Mouse (Mus musculus) heart, adult 2 months (tissue): ENCODE results near the gene Cfap97d2. TPM values are rescaled to one million over a fixed set of nuclear protein-coding genes. Genes with fewer than 3 reads are reported as not detected.

Source experiments
- DNase-seq, 2 experiments: peaks; one replicate each; pipeline ENCODE4 v3.0.0; 2021
- H3K27ac ChIP-seq: fragments of 200-600 bp; 2 replicates; pipeline ENCODE4 v1.8.1; 2022
- H3K27me3 ChIP-seq: fragments of 200-500 bp; 2 replicates; pipeline ENCODE4 v1.6.1; 2012; ENCODE audit warnings: mild to moderate bottlenecking, low read length, inconsistent platforms, mixed read lengths; ENCODE audit not compliant: control insufficient read depth, insufficient read depth
- H3K36me3 ChIP-seq: fragments of 200-500 bp; 2 replicates; pipeline ENCODE4 v1.6.1; 2012; ENCODE audit warnings: low read length, inconsistent platforms; ENCODE audit not compliant: control insufficient read depth, insufficient read depth
- H3K4me1 ChIP-seq: fragments of 200-500 bp; 2 replicates; pipeline ENCODE4 v1.6.1; 2011; ENCODE audit warnings: low read length; ENCODE audit not compliant: control insufficient read depth, insufficient read depth
- H3K4me3 ChIP-seq: fragments of 200-600 bp; 2 replicates; pipeline ENCODE4 v1.8.1; 2022
- H3K79me2 ChIP-seq: fragments of 200-500 bp; replicated peaks from 2 replicates; pipeline ENCODE4 v1.6.1; 2012; ENCODE audit warnings: mild to moderate bottlenecking, inconsistent platforms, low read length, moderate library complexity, mixed read lengths; ENCODE audit not compliant: control insufficient read depth, insufficient read depth
- H3K9ac ChIP-seq: fragments of 200-500 bp; 2 replicates; pipeline ENCODE4 v1.6.1; 2012; ENCODE audit warnings: low read depth, mild to moderate bottlenecking, control low read depth, inconsistent platforms, low read length, mixed read lengths
- CTCF ChIP-seq: fragments of 200-600 bp; IDR thresholded peaks from 2 replicates; pipeline ENCODE4 v1.8.1; 2022; ENCODE audit warnings: antibody characterized with exemption, mild to moderate bottlenecking, moderate library complexity
- EP300 ChIP-seq: fragments of 200-500 bp; IDR thresholded peaks from 2 replicates; pipeline ENCODE4 v1.6.1; 2011; ENCODE audit warnings: low read depth, low read length, control low read depth; ENCODE audit not compliant: insufficient read depth
- POLR2A ChIP-seq: fragments of 200-500 bp; IDR thresholded peaks from 2 replicates; pipeline ENCODE4 v1.6.1; 2011; ENCODE audit warnings: mild to moderate bottlenecking, low read depth, low read length, control low read depth; ENCODE audit not compliant: insufficient read depth
- WGBS: fragments of 180-500 bp; shearing (Covaris S2); methylation state at CpG from one replicate; pipeline ENCODE4 v1.1.7; 2018; 5-methylcytosine and 5-hydroxymethylcytosine counted together
- intact Hi-C: fragments of 180-260 bp; cut with DNase I; formaldehyde crosslinking; loops from one replicate; pipeline ENCODE4 v1.15.1; 2025
- polyA plus RNA-seq: library from polyadenylated mRNA; depleted of rRNA; stranded (reverse); fragments of >200 nt; gene quantifications from 2 replicates; pipeline ENCODE4 v1.2.3, GENCODE M21; 2012
- total RNA-seq, 2 experiments: library from RNA; stranded (reverse); gene quantifications; 2 replicates each; pipeline ENCODE4 v1.2.3; 2021

Cfap97d2 gene
- total and polyA plus RNA-seq, 3 experiments, result 0.49 to 0.52 TPM; not detected in 1

DNA sequence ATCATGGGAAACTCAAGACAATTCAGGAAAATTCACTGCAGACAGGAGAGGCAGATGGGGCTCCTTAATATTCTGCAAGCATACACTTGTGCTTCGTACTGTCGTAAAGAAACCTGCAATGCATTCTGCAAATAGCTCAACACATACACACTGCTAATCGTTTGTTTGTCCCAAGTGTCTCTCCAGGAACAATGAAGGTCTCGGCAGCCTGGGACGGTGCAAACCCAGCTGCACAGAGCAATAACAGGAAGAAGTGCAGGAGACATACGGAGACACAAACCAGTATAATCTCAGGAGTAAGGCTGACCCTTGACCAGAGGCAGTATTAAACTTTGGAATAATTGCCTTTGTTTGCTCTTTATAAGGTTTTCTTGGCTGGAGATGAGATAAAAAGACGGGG is 50.8 kb downstream of the Cfap97d2 start:
- Histone ChIP-seq H3K4me3 (no peak overlapping the region; the same call in 1 of the 2 replicates), H3K27me3 (no peaks in the 10 kb centered on the region), H3K9ac (no peak overlapping the region), H3K79me2 (peaks cover 2% of the 10 kb centered on the region; the same call in 1 of the 2 replicates), H3K4me1 (peaks cover 7% of the 10 kb centered on the region), H3K36me3 (peaks cover 2% of the 10 kb centered on the region), H3K27ac (peak overlapping the region; percentile 40; the same call in 1 of the 2 replicates)
- WGBS, result 34% methylated on average over 7 of the region's 7 CpGs
- no peak for TF ChIP-seq CTCF
- no peak for TF ChIP-seq EP300
- no peak for TF ChIP-seq POLR2A
- DNase-seq, result no peak
- intact Hi-C loops, result loop anchor here (2.0 kb wide), 1 partner anchor 28 kb away; the partner anchor contains the start of gene Upf3a

GRCm38 (mm10) chr8:13756982-13757804 is 51.5 kb downstream of the Cfap97d2 start, which contains the start of gene Cdc16:
Gene Cdc16, plus strand, starts transcription at chr8:13757676.
- intact Hi-C loops, result loop anchor here (2.0 kb wide), 1 partner anchor 28 kb away; the partner anchor contains the start of gene Upf3a
- peak; percentile 90 to 95 for DNase-seq
- peaks cover 7% of the 10 kb centered on the region for H3K4me1 ChIP-seq
- peaks cover 2% of the 10 kb centered on the region; the same call in 1 of the 2 replicates for H3K79me2 ChIP-seq
- 5% methylated on average over 40 of the region's 40 CpGs for WGBS
- no peaks in the 10 kb centered on the region for H3K27me3 ChIP-seq
- H3K36me3 ChIP-seq, result peaks cover 2% of the 10 kb centered on the region
- peak within 1 kb of the TSS; percentile 90 for H3K4me3 ChIP-seq
- H3K9ac ChIP-seq, result peak within 1 kb of the TSS; percentile 99
- H3K27ac ChIP-seq, result peak within 1 kb of the TSS; percentile 89
- TF ChIP-seq POLR2A (peak; percentile 66), EP300 (peak; percentile 50; the same call in 1 of the 2 replicates), CTCF (no peak)

- intact Hi-C loops, result loop anchor here (2.0 kb wide), 1 partner anchor 27 kb away; the partner anchor contains the start of gene Upf3a
- Histone ChIP-seq H3K79me2 (peaks cover 2% of the 10 kb centered on the region; the same call in 1 of the 2 replicates), H3K27me3 (no peaks in the 10 kb centered on the region), H3K4me1 (peaks cover 7% of the 10 kb centered on the region), H3K9ac (peak overlapping the region; percentile 99), H3K36me3 (peaks cover 5% of the 10 kb centered on the region), H3K4me3 (peak overlapping the region; percentile 90), H3K27ac (peak overlapping the region; percentile 89)
- WGBS, result under 1% methylated on average over 36 of the region's 38 CpGs
- no peak for TF ChIP-seq EP300
- TF ChIP-seq POLR2A, result no peak
- TF ChIP-seq CTCF, result peak; percentile 77
- DNase-seq, result peak; percentile 24 to 32
Observed at GRCm38 (mm10) chr8:13757805-13758727, 52.4 kb downstream of the Cfap97d2 start.

- Histone ChIP-seq H3K27ac (no peak overlapping the region), H3K4me3 (no peak overlapping the region), H3K27me3 (no peaks in the 10 kb centered on the region), H3K79me2 (no peaks in the 10 kb centered on the region), H3K9ac (no peak overlapping the region), H3K4me1 (no peaks in the 10 kb centered on the region), H3K36me3 (peaks cover 8% of the 10 kb centered on the region)
- TF ChIP-seq EP300 (no peak), POLR2A (no peak), CTCF (no peak)
- intact Hi-C loops, result no loop called here
- 87% methylated on average over 11 of the region's 11 CpGs for WGBS
- DNase-seq, result no peak
Observed at GRCm38 (mm10) chr8:13769206-13769605, 63.5 kb downstream of the Cfap97d2 start.

GRCm38 (mm10) chr8:13780536-13780935 is 74.8 kb downstream of the Cfap97d2 start:
- H3K27me3 ChIP-seq, result no peaks in the 10 kb centered on the region
- H3K27ac ChIP-seq, result no peak overlapping the region
- TF ChIP-seq CTCF, result no peak
- TF ChIP-seq EP300, result no peak
- no peak for TF ChIP-seq POLR2A
- no peaks in the 10 kb centered on the region; the same call in 1 of the 2 replicates for H3K36me3 ChIP-seq
- no peak overlapping the region for H3K9ac ChIP-seq
- intact Hi-C loops, result no loop called here
- H3K4me3 ChIP-seq, result no peak overlapping the region
- WGBS, result 69% methylated on average over 3 of the region's 3 CpGs
- no peaks in the 10 kb centered on the region for H3K79me2 ChIP-seq
- no peaks in the 10 kb centered on the region for H3K4me1 ChIP-seq
- no peak for DNase-seq
